Mouse (Mus musculus) adrenal gland, adult 2 months (tissue): ENCODE data around the gene Dpagt1. TPM values are rescaled to one million over a fixed set of nuclear protein-coding genes. Genes with fewer than 3 reads are reported as not detected.
"Not testable (repeated sequence)": the region's sequence is repeated elsewhere in the genome, so short reads cannot be mapped to it uniquely, and the experiment has no call there.

Source experiments
- DNase-seq: peaks from one replicate; pipeline ENCODE4 v3.0.0; 2021
- polyA plus RNA-seq: library from polyadenylated mRNA; depleted of rRNA; stranded (reverse); fragments of >200 nt; gene quantifications from 2 replicates; pipeline ENCODE4 v1.2.3, GENCODE M21; 2012
- total RNA-seq, 2 experiments: library from RNA; stranded (reverse); gene quantifications; 2 replicates each; pipeline ENCODE4 v1.2.3; 2021

The Dpagt1 gene
- total and polyA plus RNA-seq, 3 experiments: 28.2 to 68.2 (median 36.1) TPM

DNA sequence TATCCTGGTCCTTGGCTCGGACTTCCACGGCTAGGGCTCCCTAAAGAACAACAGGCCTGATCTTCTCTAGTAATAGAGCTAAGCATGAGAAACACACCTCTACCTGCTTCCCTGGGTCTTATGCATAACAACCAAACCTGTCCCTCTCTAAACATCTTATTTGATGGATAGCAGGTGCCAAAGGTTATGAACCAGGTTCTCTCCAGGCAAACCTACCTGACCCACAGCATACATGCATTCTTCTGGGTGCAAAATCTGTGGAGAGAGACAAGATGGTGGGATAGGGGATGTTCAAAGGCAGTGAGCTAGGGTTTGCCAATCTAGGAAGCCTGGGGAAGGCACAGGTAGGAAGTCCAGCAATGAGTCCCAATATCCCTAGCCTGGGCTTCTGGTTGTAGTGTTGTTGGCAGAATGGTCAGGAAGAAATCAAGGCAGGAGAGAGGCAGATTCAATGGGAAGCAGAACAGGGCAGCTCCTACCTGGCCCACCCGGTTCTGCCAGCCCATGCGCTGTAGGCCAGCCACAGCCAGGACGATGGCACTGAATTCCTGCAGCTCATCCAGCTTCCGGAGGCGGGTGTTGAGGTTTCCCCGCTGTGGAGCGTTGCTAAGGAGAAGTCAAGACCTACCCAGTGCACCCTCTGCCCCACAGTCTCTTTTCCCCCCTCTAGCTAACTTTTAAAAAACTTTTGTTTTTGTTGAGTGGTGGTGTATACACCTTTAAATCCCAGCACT, 11.8 kb downstream of the Dpagt1 start:
- no peak for DNase-seq

DNA sequence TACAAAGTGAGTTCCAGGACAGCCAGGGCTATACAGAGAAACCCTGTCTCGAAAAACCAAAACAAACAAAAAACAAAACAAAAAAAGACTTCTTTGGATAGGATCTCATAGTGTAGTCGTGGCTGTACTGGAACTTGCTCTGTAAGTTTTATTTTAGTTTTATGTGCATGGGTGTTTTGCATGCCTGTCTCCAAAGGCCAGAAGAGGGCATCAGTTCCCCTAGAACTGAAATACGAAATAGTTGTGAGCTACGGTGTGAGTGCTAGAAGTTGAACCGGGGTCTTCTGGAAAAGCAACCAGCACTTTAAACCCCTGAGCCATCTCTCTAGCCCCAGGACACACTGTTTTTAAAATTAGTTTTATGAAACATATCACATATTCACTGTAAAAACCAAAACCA, 12.8 kb downstream of the Dpagt1 start:
- DNase-seq: no peak

DNA sequence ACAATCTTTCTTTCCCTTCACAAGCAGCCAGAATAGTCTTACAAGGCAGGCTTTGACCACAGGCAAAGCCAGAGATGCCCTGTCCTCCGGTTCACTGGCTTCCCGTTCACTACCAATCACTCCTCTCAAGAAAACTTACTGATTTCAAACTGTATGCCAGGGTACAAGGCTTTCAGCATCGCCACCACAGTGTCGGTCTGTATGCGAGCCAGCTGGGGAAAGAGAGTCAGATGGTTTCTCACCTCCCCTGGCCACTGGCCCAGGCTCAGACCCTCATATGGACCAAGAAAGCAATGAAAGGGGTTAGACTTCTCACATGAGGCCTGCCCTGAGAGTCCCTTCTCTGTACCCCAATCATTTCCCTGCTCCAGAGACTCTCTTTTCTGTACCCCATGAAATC, 15.7 kb downstream of the Dpagt1 start:
- no peak for DNase-seq

DNA sequence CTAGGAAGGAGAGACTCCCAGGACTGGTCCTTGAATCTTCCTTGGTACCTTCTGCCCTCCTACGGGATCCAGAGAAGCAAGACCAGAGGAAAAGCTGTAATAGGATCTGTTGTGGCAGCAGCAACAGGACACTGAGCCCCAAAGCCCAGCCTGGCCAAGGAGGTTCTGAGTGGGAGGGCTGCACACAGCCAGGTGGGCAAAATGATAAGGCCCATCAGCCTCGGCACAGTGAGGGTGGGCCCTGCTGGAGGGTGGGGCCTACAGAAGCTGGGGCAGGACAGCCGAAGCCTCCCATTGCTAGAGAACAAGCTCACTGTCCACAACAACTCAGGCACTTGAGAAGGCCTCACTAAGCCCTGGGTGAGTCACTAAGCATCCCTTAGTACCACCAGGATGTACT, 16.4 kb downstream of the Dpagt1 start:
- DNase-seq: no peak

DNA sequence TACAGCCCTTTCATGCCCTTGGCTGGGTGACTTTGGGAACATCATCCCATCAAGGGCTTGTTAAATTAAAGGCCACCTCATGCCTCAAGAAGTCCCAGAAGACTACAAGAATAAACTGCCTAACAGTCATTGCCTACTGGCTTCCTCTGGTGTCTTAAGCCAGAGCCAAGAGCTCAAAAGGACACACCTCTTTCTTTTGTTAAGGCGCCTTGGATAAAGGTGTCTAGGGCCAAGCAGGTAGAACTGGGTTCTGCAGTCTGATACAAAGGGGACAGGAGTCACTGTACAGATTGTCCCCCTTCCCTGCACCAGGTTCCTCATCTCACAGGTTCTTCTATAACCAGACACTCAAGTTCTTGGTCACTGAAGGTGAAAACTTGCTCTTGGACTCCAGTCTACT, 16.8 kb downstream of the Dpagt1 start:
- no peak for DNase-seq

DNA sequence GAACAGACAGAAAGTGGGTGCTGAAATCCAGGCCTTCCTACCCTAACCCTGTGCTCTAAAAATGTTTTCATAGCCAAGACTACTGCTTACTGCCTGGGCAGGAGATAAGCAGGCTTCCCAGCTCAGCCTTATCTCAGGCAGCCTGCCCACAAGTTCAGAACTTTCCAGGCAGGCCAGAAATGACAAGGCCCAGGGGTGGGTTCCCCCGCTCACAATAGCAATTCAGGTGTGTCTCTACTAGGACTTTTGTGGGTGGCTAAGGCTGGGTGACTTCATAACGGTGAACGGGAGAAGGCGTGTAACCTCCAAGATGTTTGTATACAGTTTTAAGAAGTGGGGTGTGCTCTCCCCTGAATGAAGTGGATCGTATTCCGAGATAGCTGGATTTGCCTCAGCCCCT, 17.5 kb downstream of the Dpagt1 start:
- DNase-seq: peak; percentile 49

DNA sequence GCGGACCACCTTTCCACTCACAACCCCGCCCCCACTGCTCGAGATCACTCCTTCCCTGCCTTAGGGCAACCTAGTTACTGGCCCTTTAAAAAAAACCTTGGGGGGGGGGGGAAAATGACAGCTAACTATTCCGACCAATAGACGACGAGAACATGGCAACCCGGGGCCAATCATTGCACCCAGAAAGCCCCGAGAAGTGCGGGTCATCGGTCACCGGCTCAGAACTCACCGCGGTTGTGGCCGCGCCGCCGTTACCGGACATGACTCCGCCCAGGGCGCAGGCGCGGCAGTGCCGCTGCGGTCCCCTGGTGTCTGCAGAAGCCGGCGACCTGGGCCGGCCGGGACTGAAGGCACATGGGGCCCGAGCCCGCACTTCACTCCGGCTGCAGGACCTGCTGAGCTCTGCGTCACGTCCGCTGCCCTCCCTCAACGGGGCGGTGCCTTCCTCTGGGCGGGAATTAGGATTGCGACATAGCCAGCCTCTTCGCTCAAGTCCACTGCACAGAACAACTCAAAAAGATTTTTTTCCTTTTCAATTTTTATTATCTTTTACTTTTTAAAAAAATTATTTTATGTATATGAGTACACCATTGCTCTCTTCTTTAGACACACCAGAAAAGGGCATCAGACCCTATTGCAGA, 18.1 kb downstream of the Dpagt1 start, which contains the start of gene Hmbs:
TSS of gene Hmbs (minus strand) at position 448 of the 641 bp plus-strand sequence.
- peak; percentile 97 for DNase-seq

DNA sequence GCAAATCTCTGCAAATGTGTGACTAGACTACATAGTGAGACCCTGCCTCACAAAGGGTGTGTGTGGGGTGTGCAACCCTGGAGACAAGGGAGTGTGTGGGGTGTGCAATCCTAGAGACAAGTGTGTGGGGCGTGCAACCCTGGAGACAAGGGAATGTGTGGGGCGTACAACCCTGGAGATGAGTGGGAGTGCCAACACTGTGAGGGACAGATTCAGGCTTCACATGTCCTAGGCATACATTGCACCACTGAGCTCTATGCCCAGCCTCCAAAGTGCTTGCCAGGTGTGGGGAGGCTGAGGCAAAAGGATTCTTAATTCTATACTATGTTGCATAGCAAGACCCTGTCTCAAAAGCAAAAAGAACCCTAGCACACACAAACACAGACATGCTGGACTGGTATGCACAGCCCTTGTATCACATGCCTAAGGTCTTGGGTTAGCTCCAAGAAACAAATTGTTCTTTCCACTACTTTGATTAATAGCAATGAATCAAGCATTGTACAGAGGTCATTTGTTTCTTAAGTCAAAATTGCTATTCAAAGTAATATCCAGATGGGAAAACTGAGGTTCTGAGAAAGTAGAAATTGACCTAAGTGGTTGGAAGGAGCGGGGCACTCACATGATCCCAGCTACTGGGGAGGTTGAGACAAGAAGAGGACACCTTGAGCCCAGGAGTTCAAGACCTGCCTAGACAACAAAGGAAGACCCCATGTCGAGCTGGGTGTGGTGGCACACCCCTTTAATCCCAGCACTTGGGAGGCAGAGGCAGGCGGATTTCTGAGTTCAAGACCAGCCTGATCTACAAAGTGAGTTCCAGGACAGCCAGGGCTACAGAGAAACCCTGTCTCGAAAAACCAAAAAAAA, 20.0 kb downstream of the Dpagt1 start:
- peak; percentile 51 for DNase-seq

DNA sequence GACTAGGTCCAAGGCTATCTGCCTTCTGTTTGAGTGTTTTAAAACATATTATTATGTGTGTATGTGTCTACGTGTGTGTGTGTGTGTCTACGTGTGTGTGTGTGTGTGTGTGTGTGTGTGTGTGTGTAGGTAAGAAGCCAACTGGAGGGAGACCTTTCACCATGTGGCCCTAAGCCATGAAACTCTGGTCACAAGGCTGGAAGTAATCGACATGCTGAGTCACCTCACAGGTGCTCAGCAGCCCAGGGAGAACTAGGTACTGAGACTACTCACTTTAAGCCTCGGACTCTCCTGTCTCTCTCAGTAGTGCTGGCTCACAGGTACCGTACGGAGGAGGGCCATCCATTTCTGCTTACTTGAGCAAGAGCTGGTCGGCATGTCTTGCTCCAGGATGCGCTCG, 21.3 kb downstream of the Dpagt1 start:
- no peak for DNase-seq

DNA sequence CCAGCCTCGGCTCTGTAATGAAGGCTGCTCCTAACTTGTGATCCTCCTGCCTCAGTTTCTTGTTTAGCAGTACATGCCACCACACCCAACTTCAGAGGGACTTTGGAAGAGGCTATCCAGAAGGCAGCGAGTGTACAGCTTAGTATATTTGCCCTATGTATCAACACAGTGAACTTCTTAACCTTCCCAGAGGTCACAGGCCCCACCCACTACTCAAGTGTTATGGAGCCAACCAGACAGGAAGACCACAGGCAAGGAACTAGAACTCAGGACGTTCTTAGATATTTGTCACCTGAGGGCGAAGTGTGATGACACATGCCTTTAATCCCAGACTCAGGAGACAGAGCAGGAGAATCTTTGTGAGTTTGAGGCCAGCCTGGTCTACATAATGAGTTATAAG, 21.8 kb downstream of the Dpagt1 start:
- DNase-seq: no peak

DNA sequence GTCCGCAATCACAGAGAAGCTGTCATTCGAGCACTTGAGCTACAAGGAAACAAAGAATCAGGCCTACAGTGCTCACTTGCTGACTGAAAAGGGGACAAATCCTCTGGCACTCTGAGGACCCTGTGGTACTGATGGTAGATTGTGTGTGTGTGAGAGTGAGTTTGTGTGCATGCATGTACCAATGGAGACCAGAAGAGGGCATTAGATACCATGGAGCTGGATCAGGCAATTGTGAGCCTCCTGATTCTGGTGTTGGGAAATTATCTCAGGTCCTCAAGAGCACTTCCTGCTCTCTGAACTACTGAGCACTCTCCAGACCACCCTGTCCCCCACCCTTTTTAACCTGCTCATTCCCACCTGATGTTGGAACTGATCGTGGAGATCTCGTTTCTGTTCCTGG, 22.7 kb downstream of the Dpagt1 start:
- no peak for DNase-seq

DNA sequence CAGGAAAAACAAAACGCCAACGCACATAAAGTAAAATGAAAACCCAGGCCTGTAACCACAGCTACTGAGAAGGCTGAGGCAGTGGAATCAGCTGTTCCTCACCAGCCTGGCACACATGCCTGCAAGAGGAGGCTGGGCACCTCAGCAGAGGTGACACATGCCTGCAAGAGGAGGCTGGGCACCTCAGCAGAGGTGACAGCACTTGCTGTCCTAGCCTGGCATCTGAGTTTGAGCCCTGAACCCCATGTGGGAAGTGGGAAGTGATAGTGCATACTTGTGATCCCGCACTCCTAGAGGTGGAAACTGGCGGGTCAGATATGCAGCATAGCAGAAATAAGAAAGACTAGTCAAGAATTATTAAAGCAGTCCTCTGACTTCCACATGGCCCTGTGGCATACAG, 25.6 kb downstream of the Dpagt1 start:
- no peak for DNase-seq

DNA sequence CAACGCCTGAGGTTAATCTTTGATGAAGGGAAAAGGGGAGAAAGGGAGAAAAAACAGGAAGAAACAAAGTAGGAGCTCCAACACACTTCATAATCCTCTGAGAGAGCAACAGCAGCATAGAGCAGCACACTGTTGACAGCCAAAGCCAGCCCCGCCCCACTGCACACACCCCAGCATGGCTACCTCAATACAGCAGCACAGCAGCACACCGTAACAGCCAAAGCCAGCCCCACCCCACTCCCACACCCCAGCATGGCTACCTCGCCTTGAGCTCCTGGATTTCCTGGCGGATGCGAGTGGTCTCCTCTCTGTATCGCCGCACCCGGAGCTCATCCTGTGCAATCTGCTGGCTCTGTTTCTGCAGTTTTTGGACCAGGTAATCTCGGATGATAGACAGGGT, 26.5 kb downstream of the Dpagt1 start:
- no peak for DNase-seq

DNA sequence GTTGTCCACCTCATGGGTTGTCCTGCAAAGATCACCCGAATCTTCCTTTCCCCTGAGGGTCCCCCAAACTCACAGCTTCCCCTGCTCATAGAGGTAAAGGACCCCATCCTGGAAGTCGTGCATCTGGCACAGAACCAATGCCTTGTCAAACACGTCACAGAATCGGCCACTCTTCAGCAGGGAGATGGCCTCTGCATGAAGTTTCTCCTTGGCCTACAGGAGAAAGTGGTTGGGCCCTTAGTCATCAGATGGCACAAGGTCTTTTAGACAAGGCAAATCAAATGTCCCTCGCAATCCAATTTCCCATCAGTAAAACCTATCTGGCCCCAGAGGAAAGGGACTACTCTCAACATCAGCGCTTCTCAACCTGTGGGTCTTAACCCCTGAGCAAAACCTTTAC, 27.3 kb downstream of the Dpagt1 start:
- peak; percentile 73 for DNase-seq

DNA sequence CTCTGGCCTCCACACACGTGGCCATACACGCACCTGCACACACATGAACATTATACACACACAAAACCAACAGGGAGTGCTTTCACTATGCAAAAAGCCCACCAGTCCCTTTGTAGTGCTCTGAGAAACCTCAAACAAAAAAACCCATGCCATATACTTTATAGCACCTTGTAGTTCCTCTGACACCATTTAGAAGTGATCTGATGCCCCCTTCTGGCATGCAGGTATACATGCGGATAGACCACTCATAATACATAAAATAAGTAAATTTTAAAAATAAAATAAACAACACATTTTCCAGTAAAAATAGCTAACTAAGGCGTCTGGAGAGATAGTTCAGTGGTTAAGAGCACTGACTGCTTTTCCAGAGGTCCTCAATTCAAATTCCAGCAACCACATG, 31.4 kb downstream of the Dpagt1 start:
- DNase-seq: no peak

DNA sequence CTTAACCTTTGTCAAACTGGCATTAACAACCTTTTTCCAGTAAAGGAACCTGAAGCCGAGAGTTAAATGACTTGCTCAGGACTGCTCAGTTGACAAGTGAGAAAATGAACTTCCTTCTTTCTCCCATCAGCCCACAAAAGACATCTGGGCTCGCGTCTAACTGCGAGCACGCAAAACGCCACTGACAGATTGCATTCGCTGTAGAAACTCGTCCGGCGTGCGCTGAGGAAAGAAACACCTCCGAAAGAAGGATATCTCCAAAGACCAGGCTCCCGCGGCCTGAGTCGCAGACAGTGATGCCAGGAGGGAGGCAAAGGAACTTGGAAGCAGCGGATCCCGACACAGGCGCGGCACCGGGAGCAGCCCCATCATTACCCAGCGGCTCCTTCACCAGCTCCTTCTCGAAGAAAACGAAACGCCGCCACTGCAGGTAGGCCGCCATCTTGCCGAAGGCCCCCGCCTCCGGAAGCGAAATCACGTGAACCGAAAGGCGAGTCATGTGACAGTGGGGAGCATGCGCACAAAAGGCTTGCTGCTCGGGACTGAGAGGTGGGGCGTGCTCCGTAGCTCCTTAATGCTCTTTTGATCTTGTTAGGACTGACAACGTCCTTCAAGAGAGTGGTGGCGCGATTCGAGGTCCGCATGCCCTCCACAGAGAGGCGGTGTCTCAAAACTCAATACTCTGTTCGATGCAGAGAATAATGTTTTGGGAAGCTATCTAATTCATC, 35.5 kb downstream of the Dpagt1 start, which contains the start of gene Vps11:
TSS of gene Vps11 (minus strand) at position 481 of the 728 bp plus-strand sequence.
- DNase-seq: peak; percentile 96

DNA sequence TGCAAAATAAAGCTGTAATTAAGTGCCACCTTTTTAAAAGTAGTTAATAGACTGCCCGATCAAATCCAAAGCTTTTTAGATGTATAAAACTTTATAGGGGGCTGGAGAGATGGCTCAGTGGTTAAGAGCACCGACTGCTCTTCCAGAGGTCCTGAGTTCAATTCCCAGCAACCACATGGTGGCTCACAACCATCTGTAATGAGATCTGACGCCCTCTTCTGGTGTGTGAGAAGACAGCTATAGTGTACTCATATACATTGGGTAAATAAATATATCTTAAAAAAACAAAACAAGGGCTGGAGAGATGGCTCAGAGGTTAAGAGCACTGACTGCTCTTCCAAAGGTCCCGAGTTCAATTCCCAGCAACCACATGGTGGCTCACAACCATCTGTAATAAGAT, 36.1 kb downstream of the Dpagt1 start:
- DNase-seq: not testable (repeated sequence)

DNA sequence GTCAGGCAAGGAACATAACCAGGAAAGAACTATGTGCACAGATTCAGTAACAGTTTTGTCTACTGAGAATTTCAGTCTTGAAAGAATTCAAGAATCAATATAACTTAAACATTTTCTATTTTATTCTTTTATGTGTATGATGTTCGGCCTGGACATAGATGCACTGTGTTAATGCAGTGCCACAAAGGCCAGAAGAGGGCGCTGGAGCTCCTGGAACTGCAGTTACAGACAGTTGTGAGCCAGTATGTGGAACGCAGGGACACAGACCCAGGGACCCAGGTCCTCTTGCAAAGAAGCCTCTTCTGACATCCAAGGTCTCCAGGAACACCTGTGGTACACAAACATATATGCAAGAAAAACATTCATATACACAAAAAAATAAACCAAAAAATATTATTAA, 38.7 kb downstream of the Dpagt1 start:
- no peak for DNase-seq

DNA sequence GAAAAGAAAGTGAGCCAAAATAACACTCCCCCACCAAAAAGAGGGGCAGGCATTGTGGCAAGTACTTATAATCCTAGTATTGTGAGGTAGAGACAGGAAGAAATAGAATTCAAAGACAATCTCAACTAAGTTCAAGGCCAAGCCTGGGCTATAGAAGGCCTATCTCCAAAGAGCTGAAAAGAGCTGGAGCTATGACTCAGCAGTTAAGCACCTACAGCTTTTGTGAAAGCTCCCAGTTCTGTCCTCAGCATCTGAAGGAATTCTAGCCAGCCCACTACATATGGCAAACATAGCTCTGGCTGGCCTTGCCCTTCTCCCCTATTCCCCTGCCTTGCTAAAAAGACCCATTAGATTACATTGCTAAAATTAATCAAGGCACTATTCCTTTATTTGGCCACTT, 47.6 kb downstream of the Dpagt1 start:
- no peak for DNase-seq

DNA sequence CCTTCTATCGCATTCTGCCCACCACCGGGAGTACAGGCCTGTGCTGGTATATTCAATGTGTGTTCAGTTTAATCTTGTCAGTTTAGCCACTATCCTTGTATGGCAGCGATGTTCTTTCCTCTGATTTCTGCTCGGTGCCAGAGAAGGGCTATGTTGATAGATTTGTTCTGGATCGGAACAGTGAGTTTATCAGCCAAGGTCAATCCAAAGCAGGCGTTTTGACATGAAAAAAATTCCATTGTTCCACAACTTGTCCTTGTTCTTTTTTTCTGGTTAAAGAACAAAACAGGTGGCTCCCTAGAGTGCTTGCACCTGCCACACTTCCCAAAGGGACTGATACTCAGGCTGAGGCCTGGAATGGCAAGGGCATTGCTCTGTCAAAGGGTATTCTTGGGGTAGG, 50.3 kb downstream of the Dpagt1 start:
- peak; percentile 62 for DNase-seq

DNA sequence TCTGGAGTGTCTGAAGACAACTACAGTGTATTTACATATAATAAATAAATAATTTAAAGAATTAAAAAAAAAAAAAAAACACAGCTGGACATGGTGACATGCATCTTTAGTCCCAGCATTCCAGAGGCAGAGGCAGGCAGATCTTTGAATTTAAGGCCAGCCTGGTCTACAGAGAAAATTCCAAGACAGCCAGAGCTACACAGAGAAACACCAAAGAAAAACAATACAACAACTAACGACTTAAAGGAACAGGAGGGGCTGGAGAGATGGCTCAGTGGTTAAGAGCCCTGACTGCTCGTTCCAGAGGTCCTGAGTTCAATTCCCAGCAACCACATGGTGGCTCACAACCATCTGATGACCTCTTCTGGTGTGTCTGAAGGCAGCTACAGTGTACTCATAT, 51.5 kb downstream of the Dpagt1 start:
- DNase-seq: not testable (repeated sequence)

DNA sequence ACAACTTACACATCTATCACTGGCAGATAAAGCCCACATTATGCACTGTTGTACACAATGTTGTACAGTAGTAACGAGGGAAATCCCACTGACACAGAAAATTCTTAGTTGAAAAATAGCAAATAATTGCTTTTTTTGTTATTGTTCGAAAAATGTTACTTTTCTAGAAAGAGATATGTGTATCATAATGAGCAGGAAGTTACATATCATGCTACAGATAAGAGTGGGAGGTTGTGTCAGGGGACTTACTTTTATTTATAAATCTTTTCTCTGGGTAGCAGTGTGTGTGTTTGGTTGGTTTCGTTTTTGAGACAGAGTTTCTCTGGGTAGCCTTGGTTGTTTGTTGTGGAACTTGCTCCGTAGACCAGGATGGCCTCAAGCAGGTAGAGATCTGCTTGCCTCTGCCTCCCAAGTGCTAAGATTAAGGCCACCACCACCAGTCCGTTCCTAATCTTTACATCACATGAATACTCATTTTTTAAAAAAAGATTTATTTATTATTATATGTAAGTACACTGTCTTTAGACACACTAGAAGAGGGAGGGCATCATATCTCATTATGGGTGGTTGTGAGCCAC, 52.4 kb downstream of the Dpagt1 start:
- DNase-seq: no peak
